Mouse (Mus musculus) small intestine, adult 2 months (tissue): Measurements from ENCODE around the gene Gm49355. TPM values are rescaled to one million over a fixed set of nuclear protein-coding genes. Genes with fewer than 3 reads are reported as not detected.

ENCODE experiments used
- H3K27ac ChIP-seq: fragments of 200-500 bp; 2 replicates; pipeline ENCODE4 v1.5.1; 2012; ENCODE audit warnings: low read depth, low read length, control low read depth, inconsistent platforms; ENCODE audit not compliant: insufficient read depth
- H3K27me3 ChIP-seq: fragments of 200-500 bp; 2 replicates; pipeline ENCODE4 v1.6.1; 2012; ENCODE audit warnings: mild to moderate bottlenecking, moderate library complexity, low read length, inconsistent platforms; ENCODE audit not compliant: control insufficient read depth, insufficient read depth
- H3K36me3 ChIP-seq: fragments of 200-500 bp; 2 replicates; pipeline ENCODE4 v1.6.1; 2012; ENCODE audit warnings: mild to moderate bottlenecking, low read length, control low read depth, inconsistent platforms; ENCODE audit not compliant: control insufficient read depth, insufficient read depth
- H3K4me1 ChIP-seq: fragments of 200-500 bp; 2 replicates; pipeline ENCODE4 v1.6.1; 2012; ENCODE audit warnings: low read length, inconsistent platforms, mixed read lengths; ENCODE audit not compliant: control insufficient read depth, insufficient read depth, insufficient read length
- H3K4me3 ChIP-seq: fragments of 200-500 bp; 2 replicates; pipeline ENCODE4 v1.5.1; 2012; ENCODE audit warnings: low read depth, mild to moderate bottlenecking, control low read depth, inconsistent platforms, low read length, moderate library complexity
- CTCF ChIP-seq: fragments of 200-500 bp; IDR thresholded peaks from 2 replicates; pipeline ENCODE4 v1.5.1; 2012; ENCODE audit warnings: low read depth, mild to moderate bottlenecking, control low read depth, inconsistent platforms, low read length, moderate library complexity, mixed read lengths; ENCODE audit not compliant: insufficient replicate concordance, insufficient read length; ENCODE audit errors: extremely low read depth
- POLR2A ChIP-seq: fragments of 200-500 bp; IDR thresholded peaks from 2 replicates; pipeline ENCODE4 v1.6.1; 2012; ENCODE audit warnings: low read depth, mild to moderate bottlenecking, control low read depth, inconsistent platforms, low read length, moderate library complexity
- WGBS: fragments of 180-500 bp; shearing (Covaris S2); methylation state at CpG from one replicate; pipeline ENCODE4 v1.1.7; 2018; 5-methylcytosine and 5-hydroxymethylcytosine counted together
- polyA plus RNA-seq: library from polyadenylated mRNA; depleted of rRNA; stranded (reverse); fragments of >200 nt; gene quantifications from 2 replicates; pipeline ENCODE4 v1.2.3, GENCODE M21; 2012

Gene Gm49355
- polyA plus RNA-seq, 1 experiment: 0.04 TPM

GRCm38 (mm10) chr14:12300275-12300674, 16.5 kb downstream of the Gm49355 start:
- TF ChIP-seq CTCF (no peak), POLR2A (no peak)
- no peak overlapping the region for H3K27ac ChIP-seq
- H3K4me3 ChIP-seq: no peak overlapping the region
- H3K27me3 ChIP-seq: no peaks in the 10 kb centered on the region
- 86% methylated on average over 4 of the region's 4 CpGs for WGBS
- H3K36me3 ChIP-seq: peaks cover 41% of the 10 kb centered on the region
- H3K4me1 ChIP-seq: no peaks in the 10 kb centered on the region

GRCm38 (mm10) chr14:12300677-12301076, 16.9 kb downstream of the Gm49355 start:
- peaks cover 40% of the 10 kb centered on the region for H3K36me3 ChIP-seq
- H3K4me1 ChIP-seq: no peaks in the 10 kb centered on the region
- no peaks in the 10 kb centered on the region for H3K27me3 ChIP-seq
- TF ChIP-seq CTCF (no peak), POLR2A (no peak)
- 78% methylated on average over 3 of the region's 3 CpGs for WGBS
- no peak overlapping the region for H3K27ac ChIP-seq
- H3K4me3 ChIP-seq: no peak overlapping the region

GRCm38 (mm10) chr14:12303106-12303505, 19.3 kb downstream of the Gm49355 start:
- Histone ChIP-seq H3K27me3 (no peaks in the 10 kb centered on the region), H3K36me3 (peaks cover 25% of the 10 kb centered on the region), H3K4me3 (no peak overlapping the region), H3K27ac (no peak overlapping the region), H3K4me1 (no peaks in the 10 kb centered on the region)
- 57% methylated on average over 2 of the region's 2 CpGs for WGBS
- no peak for TF ChIP-seq POLR2A
- TF ChIP-seq CTCF: no peak

- H3K27me3 ChIP-seq: peaks cover 9% of the 10 kb centered on the region; the same call in 1 of the 2 replicates
- no peak overlapping the region for H3K4me3 ChIP-seq
- no peak for TF ChIP-seq POLR2A
- no peak for TF ChIP-seq CTCF
- no peaks in the 10 kb centered on the region for H3K36me3 ChIP-seq
- no peaks in the 10 kb centered on the region for H3K4me1 ChIP-seq
- WGBS: 59% methylated on average over 7 of the region's 7 CpGs
- no peak overlapping the region for H3K27ac ChIP-seq
These were observed 49.8 kb downstream of the Gm49355 start for GRCm38 (mm10) chr14:12333622-12334021.

- Histone ChIP-seq H3K4me1 (no peaks in the 10 kb centered on the region), H3K36me3 (no peaks in the 10 kb centered on the region), H3K27ac (no peak overlapping the region), H3K27me3 (peaks cover 15% of the 10 kb centered on the region; the same call in 1 of the 2 replicates), H3K4me3 (no peak overlapping the region)
- 43% methylated on average over 7 of the region's 7 CpGs for WGBS
- TF ChIP-seq POLR2A (no peak), CTCF (no peak)
These were observed 51.1 kb downstream of the Gm49355 start for GRCm38 (mm10) chr14:12334925-12335324.

GRCm38 (mm10) chr14:12337421-12337997, 53.7 kb downstream of the Gm49355 start:
- TF ChIP-seq CTCF (no peak), POLR2A (no peak)
- Histone ChIP-seq H3K36me3 (no peaks in the 10 kb centered on the region), H3K27ac (no peak overlapping the region), H3K27me3 (peaks cover 37% of the 10 kb centered on the region), H3K4me1 (0 out of 2 replicates have a peak, but pooled peaks cover 2% of the 10 kb centered on the region), H3K4me3 (no peak overlapping the region)
- WGBS: 16% methylated on average over 8 of the region's 8 CpGs

- Histone ChIP-seq H3K36me3 (no peaks in the 10 kb centered on the region), H3K27ac (no peak overlapping the region), H3K4me3 (no peak overlapping the region), H3K4me1 (0 out of 2 replicates have a peak, but pooled peaks cover 2% of the 10 kb centered on the region), H3K27me3 (peaks cover 38% of the 10 kb centered on the region)
- WGBS: 10% methylated on average over 16 of the region's 16 CpGs
- TF ChIP-seq CTCF (no peak), POLR2A (no peak)
These were observed 54.4 kb downstream of the Gm49355 start for GRCm38 (mm10) chr14:12337998-12338809.
